Mouse (Mus musculus) embryonic fibroblast, embryonic 13.5 days (primary cell): ENCODE measurements around the gene Fam53a. TPM values are rescaled to one million over a fixed set of nuclear protein-coding genes. Genes with fewer than 3 reads are reported as not detected.

Source experiments
- H3K27ac ChIP-seq: 2 replicates; pipeline ENCODE4 v1.5.1; 2012; ENCODE audit warnings: low read length, control low read depth, inconsistent platforms; ENCODE audit not compliant: insufficient read depth
- H3K4me1 ChIP-seq: 2 replicates; pipeline ENCODE4 v1.6.1; 2011; ENCODE audit warnings: low read length; ENCODE audit not compliant: control insufficient read depth, insufficient read depth
- H3K4me3 ChIP-seq: 2 replicates; pipeline ENCODE4 v1.5.1; 2011; ENCODE audit warnings: mild to moderate bottlenecking, control low read depth, low read length; ENCODE audit not compliant: insufficient read depth
- CTCF ChIP-seq: IDR thresholded peaks from 2 replicates; pipeline ENCODE4 v1.5.1; 2011; ENCODE audit warnings: mild to moderate bottlenecking, control low read depth, low read length, moderate library complexity, borderline replicate concordance; ENCODE audit not compliant: insufficient read depth
- POLR2A ChIP-seq: IDR thresholded peaks from 2 replicates; pipeline ENCODE4 v1.6.1; 2011; ENCODE audit warnings: low read depth, mild to moderate bottlenecking, control low read depth, low read length, moderate library complexity
- polyA plus RNA-seq: library from polyadenylated mRNA; stranded (reverse); fragments of >200 nt; gene quantifications from 2 replicates; pipeline ENCODE4 v1.2.4, GENCODE M21; 2011; ENCODE audit warnings: low read depth; ENCODE audit not compliant: missing spikeins, insufficient read length

The Fam53a gene
- polyA plus RNA-seq, 1 experiment = 24.3 TPM

- H3K4me3 ChIP-seq = no peak overlapping the region
Observed at GRCm38 (mm10) chr5:33565886-33566285, 63.5 kb downstream of the Fam53a start.

GRCm38 (mm10) chr5:33556277-33556995 lies 73.0 kb downstream of the Fam53a start:
- no peak overlapping the region for H3K27ac ChIP-seq
- TF ChIP-seq POLR2A = no peak
- no peak for TF ChIP-seq CTCF
- H3K4me3 ChIP-seq = no peak overlapping the region
- H3K4me1 ChIP-seq = no peaks in the 10 kb centered on the region

More at GRCm38 (mm10) chr5:33565886-33566285, 63.5 kb downstream of the Fam53a start:
- H3K4me1 ChIP-seq = no peaks in the 10 kb centered on the region
- H3K27ac ChIP-seq = no peak overlapping the region
- TF ChIP-seq CTCF = no peak
- TF ChIP-seq POLR2A = no peak

Other genes with a start within 250 kb of the Fam53a start
- gene Nkx1-1, start 195.7 kb downstream of the Fam53a start, polyA plus RNA-seq = not detected in 2 replicates
- 1.3 and 1.4 TPM in 2 replicates for gene Gm9903, start 290 bp upstream of the Fam53a start, polyA plus RNA-seq
- gene Slbp, start 22.9 kb upstream of the Fam53a start, polyA plus RNA-seq = 60.2 and 67.7 TPM in 2 replicates
- gene Tacc3, start 28.5 kb upstream of the Fam53a start, polyA plus RNA-seq = 62.0 and 75.1 TPM in 2 replicates
- gene Tmem129, start 28.8 kb upstream of the Fam53a start, polyA plus RNA-seq = 22.8 and 28.1 TPM in 2 replicates
- 0.97 and 1.7 TPM in 2 replicates for gene Fgfr3, start 92.0 kb upstream of the Fam53a start, polyA plus RNA-seq
- 27.0 and 27.2 TPM in 2 replicates for gene Letm1, start 153.2 kb upstream of the Fam53a start, polyA plus RNA-seq
- gene Nsd2, start 191.1 kb upstream of the Fam53a start, polyA plus RNA-seq = 63.8 and 103 TPM in 2 replicates